Mouse (Mus musculus) left cerebral cortex, adult 11 months (tissue): ENCODE results near the gene Colq.

ENCODE experiments used
- DNase-seq: peaks from one replicate; pipeline ENCODE4 v3.0.0; 2022; ENCODE audit warnings: low spot score

The Colq gene

DNA sequence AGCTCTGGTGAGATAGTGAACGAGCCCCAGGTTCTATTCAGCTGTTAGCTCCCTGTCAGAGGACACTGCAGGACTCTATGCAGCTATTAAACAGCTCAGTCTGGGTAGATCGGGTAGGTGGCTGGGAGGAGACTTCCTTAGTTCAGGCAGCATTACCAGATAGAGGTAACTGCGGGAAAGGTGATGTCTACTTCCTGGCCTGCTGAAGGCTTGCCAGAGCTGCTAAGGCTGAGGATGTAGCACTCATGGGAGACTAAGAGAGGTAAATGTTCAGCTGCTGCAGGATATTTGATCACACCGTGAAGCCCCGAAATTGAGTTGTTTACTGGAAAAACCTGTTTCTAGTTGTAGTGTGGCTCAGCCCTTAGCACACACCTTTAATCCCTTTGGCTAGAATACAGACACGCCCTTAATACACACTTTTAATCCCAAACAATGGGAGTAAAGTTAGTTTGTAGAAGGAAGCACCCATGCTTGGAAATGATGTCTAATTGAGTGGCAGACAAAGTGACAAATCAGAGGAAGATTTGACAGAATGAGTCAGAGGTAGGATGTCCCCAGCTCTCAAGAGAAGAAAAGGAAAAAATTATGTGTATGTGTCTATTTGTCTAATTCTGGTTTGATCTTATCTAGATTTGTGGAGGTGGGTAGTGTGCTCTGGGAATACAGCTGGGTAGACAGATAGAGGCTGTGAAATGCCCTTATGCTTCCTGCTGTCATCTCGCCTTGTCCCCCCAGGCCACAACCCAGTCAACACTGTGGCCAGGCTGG lies 65.9 kb downstream of the Colq start:
- no peak for DNase-seq

DNA sequence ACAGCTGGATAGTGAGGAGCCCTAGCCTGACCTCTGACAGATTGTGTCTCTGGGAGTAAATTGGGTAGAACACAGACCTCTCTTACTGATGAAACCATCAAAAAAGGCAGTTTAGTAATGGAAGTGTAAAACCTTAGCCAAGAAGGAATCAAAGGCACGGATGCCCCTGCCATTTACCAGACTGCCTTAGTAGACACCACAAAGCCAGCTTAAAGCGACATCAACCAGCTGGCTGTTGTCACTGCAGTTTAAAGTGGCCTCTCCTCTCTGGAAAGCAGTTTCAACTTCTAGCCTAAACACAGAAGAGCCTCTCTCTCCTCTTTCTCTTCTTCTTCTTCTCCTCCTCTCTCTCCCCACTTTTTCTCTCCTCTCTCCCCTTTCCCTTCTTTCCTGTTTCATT lies 69.8 kb downstream of the Colq start:
- no peak for DNase-seq

- no peak for DNase-seq
Observed at GRCm38 (mm10) chr14:31519165-31519564, 72.0 kb downstream of the Colq start.

- no peak for DNase-seq
Observed at GRCm38 (mm10) chr14:31515895-31516294, 75.2 kb downstream of the Colq start.

DNA sequence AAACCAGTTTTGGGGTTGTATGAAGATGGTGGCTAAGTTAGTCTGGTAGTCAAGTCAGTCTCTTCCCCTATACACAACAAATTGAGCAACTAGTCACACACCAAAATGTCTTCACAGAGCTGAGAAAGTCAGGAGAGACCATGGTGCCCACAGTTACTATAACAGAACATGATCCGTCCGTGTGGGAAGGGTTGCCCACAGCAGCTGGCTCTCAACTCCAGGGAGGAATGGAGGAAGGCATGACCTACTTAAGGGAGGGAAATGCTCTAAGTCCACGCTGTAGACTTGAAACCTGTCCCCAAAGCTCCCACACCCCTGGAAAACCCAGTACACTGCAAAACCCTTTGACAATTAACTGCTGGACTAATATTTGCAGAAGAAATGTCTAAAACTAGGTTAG lies 80.8 kb downstream of the Colq start:
- no peak for DNase-seq

- DNase-seq: no peak
Observed at GRCm38 (mm10) chr14:31509911-31510310, 81.2 kb downstream of the Colq start.

GRCm38 (mm10) chr14:31506456-31506855 lies 84.7 kb downstream of the Colq start:
- no peak for DNase-seq

DNA sequence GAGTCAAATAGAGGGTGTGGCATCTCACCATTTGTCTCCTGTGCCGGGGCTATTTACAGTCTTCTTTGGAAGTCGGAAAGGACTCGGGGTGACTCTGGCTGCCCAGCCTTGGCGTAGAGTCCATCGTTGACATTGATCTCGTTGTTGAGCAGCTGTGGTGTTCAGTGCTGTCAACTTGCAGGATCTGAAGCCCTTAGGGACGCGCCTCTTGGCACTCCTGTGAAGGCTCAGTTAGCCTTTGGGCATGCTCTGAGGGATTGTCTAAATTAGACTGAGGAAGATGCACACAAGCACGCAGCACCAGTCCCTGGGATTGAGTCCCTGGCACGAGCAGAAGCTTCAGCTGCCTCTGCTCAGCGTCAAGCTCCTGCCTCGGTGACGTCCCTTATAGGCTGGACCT lies 87.7 kb downstream of the Colq start:
- no peak for DNase-seq

DNA sequence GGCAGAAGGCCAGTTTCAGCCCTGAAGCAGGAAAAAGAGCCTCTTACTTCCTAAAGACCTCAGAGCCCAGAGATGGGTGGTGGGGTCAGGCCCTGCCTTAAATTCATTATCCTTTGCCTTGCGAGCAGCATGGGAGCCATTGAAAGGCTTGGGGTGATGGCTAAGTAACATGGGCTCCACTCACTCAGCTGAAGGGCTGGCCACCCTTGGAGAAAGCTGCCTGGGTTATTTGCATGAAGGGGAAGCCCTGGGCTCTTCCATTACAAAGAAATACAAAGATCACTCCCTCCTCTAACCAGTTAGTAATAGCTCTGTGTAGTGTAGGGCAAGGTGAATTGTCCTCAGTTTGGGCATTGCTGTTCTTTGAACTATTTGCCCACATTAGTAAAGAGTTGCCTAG lies 91.6 kb downstream of the Colq start:
- no peak for DNase-seq

DNA sequence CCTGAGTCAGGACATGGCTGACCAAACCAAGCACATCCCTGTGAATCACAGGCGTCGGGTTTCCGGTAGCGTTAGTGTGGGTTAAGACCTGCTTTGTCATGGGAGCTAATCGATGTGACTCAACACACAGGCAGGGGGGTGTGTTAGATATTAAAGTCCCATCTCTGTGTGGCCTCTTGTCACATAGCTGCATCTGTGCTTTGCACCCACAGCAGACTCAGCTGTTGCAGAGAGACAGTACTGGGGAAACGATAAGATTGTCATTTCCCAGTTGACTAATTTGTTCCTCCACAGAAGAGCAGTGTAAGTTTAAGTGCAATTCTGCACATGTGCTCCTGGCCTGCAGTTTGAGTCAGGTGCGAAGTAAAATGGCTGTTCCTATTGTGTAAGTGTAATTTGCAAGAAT lies 94.9 kb downstream of the Colq start:
- no peak for DNase-seq

DNA sequence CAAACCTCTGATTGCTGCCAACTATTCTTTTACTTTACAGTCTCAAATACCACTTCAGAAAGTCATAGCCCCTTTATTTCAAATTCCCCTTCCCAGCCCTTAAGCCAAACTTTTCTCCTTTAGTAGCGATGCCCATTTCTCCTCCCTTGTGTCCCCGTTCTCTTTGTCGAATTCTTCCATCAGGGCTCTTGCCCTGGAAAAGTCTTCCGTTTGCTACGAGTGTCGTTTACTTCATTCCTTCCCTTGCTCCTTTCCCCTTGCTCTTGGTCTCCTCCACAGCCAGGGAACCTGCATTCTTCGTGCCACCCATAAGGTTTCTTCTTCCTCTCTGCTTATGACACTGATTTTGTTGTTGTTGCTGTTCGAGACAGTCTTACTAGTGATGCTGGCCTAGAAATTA lies 95.6 kb downstream of the Colq start:
- no peak for DNase-seq

GRCm38 (mm10) chr14:31494975-31495455 lies 96.1 kb downstream of the Colq start, which contains the start of gene Mettl6:
TSS of gene Mettl6 (minus strand) at chr14:31495040.
- DNase-seq: peak; percentile 75

DNA sequence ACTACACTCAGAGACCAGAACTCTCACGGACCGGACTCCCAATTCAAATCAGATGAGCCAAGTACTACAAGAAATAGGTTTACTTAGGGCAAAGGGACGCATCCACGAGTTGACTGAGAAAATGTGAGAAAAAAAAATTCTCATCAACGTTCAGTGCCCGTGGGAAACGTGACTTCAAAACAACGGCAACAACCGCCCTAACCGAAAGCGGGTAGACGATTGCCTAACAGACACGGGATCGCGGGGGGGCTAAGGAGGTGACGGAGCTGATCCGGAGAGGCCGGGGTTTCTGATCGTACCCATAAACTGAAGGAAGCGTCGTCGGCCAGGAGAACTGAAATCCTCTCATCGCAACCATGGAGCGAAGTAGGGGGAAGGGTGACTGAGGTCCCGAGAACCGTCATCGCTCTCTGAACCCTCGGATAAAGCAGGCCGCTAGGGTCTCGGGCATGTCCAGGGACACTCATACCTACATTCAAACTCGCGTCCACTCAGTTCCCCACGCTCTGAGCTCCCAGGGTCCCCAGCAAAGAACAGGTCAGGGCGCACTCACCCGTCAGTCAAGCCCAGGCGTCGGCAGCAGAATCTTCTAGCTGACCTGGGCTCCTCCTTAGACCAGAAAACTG lies 96.7 kb downstream of the Colq start, which contains the start of gene Eaf1:
Eaf1 (plus strand) TSS at position 51 of the 626 bp plus-strand sequence.
- DNase-seq: no peak

- no peak for DNase-seq
Observed at GRCm38 (mm10) chr14:31493901-31494300, 97.2 kb downstream of the Colq start.

DNA sequence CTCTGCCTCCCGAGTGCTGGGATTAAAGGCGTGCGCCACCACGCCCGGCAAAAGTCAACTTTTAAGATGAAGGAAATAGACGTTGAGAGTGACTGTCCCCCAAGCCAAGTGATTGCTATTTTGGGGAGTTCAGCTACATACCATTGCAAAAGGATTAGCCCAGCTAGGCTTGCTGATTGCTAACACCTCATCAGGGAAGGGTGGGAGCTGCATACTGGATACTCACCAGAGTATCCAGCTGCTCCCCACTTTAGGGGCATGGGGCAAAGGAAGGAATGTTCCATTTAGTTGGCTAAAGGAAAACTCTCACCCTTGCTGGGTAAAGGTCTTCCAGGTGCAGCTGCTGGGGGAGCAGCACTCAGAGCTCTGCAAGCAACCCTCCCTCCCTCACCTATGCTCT lies 103.1 kb downstream of the Colq start:
- no peak for DNase-seq

DNA sequence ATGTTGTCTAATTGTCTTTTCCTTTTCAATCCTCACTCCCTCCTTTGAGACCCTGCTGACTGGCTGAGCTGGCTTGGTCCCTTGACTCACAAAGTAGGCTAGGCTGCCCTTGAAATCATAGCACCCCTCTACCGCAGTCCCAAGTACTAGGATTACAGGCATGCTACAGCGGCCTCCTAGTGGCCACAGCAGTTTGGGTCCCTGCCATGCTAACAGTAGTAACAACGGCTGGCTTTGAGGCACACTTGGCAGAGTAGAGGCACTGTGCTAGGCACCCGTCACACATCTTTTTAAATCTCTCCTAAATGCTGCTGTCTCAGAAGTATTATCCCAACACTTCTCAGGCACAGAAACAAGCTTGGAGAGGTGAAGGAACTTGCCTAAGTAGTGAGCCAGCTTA lies 104.7 kb downstream of the Colq start:
- DNase-seq: no peak

GRCm38 (mm10) chr14:31482417-31482816 lies 108.7 kb downstream of the Colq start:
- no peak for DNase-seq

- no peak for DNase-seq
Observed at GRCm38 (mm10) chr14:31473297-31473696, 117.8 kb downstream of the Colq start.
